Mouse (Mus musculus) stomach, embryonic 16.5 days (tissue): ENCODE data around the gene Tcte1. TPM values are rescaled to one million over a fixed set of nuclear protein-coding genes. Genes with fewer than 3 reads are reported as not detected.

Experiments used
- ATAC-seq: fragments of 200-750 bp; cut with Nextera tagmentation; 2 replicates; pipeline ENCODE4 v1.8.0; 2017; ENCODE audit warnings: moderate number of reproducible peaks, moderate TSS enrichment; ENCODE audit not compliant: insufficient read depth, low FRiP score
- H3K27ac ChIP-seq: fragments of 300-500 bp; sonication (generic); 2 replicates; pipeline ENCODE4 v1.5.1; 2014; ENCODE audit warnings: low read length
- H3K27me3 ChIP-seq: fragments of 300-500 bp; sonication (generic); 2 replicates; pipeline ENCODE4 v1.6.1; 2014; ENCODE audit warnings: low read length, control low read depth, mixed read lengths; ENCODE audit not compliant: control insufficient read depth, insufficient read depth
- H3K36me3 ChIP-seq: fragments of 300-500 bp; sonication (generic); 2 replicates; pipeline ENCODE4 v1.6.1; 2014; ENCODE audit warnings: low read length; ENCODE audit not compliant: control insufficient read depth, insufficient read depth
- H3K4me1 ChIP-seq: fragments of 300-500 bp; sonication (generic); 2 replicates; pipeline ENCODE4 v1.6.1; 2014; ENCODE audit warnings: low read length, control low read depth, mixed read lengths; ENCODE audit not compliant: control insufficient read depth, insufficient read depth
- H3K4me2 ChIP-seq: fragments of 300-500 bp; sonication (generic); 2 replicates; pipeline ENCODE4 v1.6.1; 2014; ENCODE audit warnings: low read depth, low read length, mixed read lengths
- H3K4me3 ChIP-seq: fragments of 300-500 bp; sonication (generic); replicated peaks from 2 replicates; pipeline ENCODE4 v1.5.1; 2014; ENCODE audit warnings: mild to moderate bottlenecking, low read length
- H3K9ac ChIP-seq: fragments of 300-500 bp; sonication (generic); 2 replicates; pipeline ENCODE4 v1.6.1; 2014; ENCODE audit warnings: low read length
- H3K9me3 ChIP-seq: fragments of 300-500 bp; sonication (generic); replicated peaks from 2 replicates; pipeline ENCODE4 v1.6.1; 2016; ENCODE audit warnings: low read length, control low read depth; ENCODE audit not compliant: control insufficient read depth
- WGBS: fragments of 180-500 bp; shearing (Covaris S2); extraction: QIAGEN DNeasy Blood & Tissue Kit; methylation state at CpG from one replicate; pipeline ENCODE4 v1.1.7; 2014; 5-methylcytosine and 5-hydroxymethylcytosine counted together
- polyA plus RNA-seq: library from polyadenylated mRNA; unstranded; fragments of >200 nt; fragmentation: Nextera tagmentation; extraction: Ambion mirVana; gene quantifications from 2 replicates; pipeline ENCODE4 v1.2.1, GENCODE M21; 2015

The Tcte1 gene
- polyA plus RNA-seq, 1 experiment from 2014 or later: 0.28 TPM

DNA sequence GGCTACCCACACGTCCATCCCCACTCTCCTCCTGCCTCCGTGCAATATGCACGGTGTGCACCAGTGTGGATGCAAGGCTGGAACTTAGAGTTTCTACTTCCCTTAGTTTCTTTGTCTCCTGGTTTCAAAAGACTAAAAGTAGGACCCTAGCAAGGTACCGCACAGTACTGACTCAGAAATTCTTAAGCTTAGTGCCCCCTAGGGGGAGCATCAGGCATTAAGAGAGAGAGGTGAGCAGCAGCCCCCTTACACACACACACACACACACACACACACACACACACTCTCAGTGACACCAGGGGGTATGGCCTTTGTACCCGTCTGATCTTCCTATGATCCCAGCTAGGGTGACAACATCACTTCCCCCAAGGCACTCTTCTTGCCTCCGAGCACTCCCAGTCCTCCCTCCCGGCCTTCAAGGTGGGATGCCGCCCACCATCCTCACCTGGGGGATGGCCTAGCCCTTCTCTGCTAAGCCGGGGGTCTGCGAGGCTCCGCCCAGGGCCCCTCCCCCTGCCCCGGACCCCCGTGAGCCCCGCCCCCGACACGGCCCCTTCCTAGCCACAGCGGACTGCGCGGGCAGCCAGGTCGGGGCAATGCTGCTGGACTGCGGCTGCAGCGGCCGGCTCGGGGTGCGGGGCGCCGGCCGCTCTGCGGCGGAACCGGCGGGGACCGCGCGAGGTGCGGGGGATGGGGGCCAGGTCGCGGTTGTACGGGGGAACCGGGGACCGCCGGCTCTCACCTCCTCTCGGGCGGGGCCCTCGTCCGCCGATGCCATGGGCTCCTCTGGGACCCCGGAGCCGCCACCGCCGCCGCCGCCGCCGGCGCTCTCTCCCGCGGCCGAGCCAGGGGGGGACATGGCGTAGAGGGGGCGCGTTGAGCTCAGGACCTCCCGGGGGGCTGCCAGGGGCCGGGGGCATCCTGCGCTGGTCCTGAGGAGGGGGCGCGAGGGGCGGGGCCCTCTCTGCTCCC is 25.6 kb downstream of the Tcte1 start:
- Histone ChIP-seq H3K4me1 (peaks cover 16% of the 10 kb centered on the region), H3K27me3 (peaks cover 50% of the 10 kb centered on the region), H3K4me2 (peak overlapping the region; percentile 98), H3K9me3 (no peaks in the 10 kb centered on the region), H3K27ac (no peak overlapping the region), H3K4me3 (peak overlapping the region; percentile 67), H3K36me3 (no peaks in the 10 kb centered on the region), H3K9ac (peak overlapping the region; percentile 80)
- peak; percentile 26; the same call in 1 of the 2 replicates for ATAC-seq
- 3% methylated on average over 64 of the region's 68 CpGs for WGBS

DNA sequence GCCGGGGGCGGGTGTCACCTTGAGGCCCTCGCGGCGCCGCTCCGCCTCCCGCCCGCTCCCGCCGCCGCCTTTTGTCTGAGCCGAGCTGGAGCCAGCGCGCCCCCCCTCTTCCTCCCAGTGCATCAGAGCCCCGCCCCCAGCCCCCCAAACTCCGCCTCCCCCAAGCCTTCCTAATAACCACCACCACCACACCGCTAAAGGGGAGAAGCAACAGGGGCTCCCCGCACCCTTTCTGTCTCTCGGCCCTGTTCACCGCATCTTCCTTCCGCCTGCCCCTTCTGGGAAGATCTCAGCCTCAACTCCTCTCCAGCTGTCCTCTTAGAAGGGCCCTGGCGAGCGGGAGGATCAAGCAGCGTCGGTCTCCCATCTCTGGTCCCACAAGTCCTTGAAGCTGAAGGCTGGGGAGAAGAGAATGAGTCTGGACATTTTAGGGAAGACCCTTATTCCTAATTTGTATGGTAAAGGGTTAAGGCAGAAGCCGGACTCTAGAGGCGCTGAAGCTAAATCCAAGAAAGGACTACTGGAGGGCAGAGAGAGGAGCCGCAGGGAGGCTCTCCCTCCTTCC is 26.5 kb downstream of the Tcte1 start, which contains the start of gene Tmem151b:
Gene Tmem151b, minus strand, starts transcription at position 61 of the 565 bp plus-strand sequence.
- ATAC-seq: peak; percentile 37; the same call in 1 of the 2 replicates
- Histone ChIP-seq H3K27ac (no peak within 1 kb of the TSS), H3K9me3 (no peaks in the 10 kb centered on the region), H3K4me1 (peaks cover 13% of the 10 kb centered on the region), H3K27me3 (peaks cover 42% of the 10 kb centered on the region), H3K4me2 (peak within 1 kb of the TSS; percentile 98), H3K4me3 (peak within 1 kb of the TSS; percentile 67), H3K36me3 (no peaks in the 10 kb centered on the region), H3K9ac (peak within 1 kb of the TSS; percentile 80)
- 2% methylated on average over 22 of the region's 29 CpGs for WGBS

DNA sequence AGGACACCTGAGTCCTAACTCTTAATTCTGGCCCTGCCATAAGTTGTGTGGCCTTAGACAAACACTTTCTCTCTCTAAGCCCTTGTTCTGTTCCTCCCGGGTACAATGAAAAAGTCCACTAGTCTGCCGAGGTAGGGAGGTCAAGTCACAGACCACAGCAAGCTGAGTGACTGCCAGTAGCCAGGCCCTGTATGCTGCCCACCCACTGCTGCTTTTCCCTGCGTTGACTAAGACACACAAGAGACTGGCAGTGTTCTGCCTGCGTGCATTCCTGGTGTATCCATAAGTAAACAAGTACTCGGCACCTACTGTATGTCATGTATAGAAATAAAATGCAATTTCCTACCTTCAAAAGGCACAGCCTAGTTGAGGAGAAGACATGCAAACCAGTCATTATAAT is 27.0 kb downstream of the Tcte1 start:
- Histone ChIP-seq H3K27me3 (peaks cover 36% of the 10 kb centered on the region), H3K4me3 (no peak overlapping the region), H3K4me2 (peak overlapping the region; percentile 98; the same call in 1 of the 2 replicates), H3K4me1 (peaks cover 9% of the 10 kb centered on the region), H3K9me3 (no peaks in the 10 kb centered on the region), H3K9ac (no peak overlapping the region), H3K27ac (no peak overlapping the region), H3K36me3 (no peaks in the 10 kb centered on the region)
- ATAC-seq: no peak
- 15% methylated on average over 5 of the region's 5 CpGs for WGBS

DNA sequence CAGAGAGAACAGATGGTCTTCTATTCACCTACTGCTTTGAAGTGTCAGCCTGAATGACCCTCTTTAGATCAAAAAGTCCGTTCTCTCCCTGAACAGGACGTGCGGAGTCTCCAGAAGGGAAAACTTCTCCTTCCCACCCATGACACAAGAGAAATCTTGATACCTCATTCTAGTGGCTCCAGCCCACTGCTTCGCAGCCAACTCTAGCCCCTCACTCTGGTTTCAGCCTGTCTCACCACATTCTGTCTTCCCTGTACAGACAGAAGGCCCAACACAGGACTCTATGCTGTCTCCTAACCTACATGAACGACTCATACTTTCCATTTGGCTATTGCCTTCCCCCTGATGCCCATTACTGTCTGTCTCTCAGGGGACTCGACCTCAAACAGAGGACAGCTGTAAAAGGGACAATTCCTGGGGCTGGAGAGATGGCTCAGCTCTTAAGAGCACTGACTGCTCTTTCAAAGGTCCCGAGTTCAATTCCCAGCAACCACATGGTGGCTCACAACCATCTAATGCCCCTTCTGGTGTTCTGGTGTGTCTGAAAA is 28.1 kb downstream of the Tcte1 start:
- Histone ChIP-seq H3K27ac (no peak overlapping the region), H3K4me1 (peaks cover 13% of the 10 kb centered on the region), H3K36me3 (no peaks in the 10 kb centered on the region), H3K4me3 (no peak overlapping the region), H3K4me2 (no peak overlapping the region), H3K9me3 (no peaks in the 10 kb centered on the region), H3K27me3 (peaks cover 26% of the 10 kb centered on the region), H3K9ac (no peak overlapping the region)
- WGBS: 58% methylated on average over 7 of the region's 7 CpGs
- ATAC-seq: no peak

DNA sequence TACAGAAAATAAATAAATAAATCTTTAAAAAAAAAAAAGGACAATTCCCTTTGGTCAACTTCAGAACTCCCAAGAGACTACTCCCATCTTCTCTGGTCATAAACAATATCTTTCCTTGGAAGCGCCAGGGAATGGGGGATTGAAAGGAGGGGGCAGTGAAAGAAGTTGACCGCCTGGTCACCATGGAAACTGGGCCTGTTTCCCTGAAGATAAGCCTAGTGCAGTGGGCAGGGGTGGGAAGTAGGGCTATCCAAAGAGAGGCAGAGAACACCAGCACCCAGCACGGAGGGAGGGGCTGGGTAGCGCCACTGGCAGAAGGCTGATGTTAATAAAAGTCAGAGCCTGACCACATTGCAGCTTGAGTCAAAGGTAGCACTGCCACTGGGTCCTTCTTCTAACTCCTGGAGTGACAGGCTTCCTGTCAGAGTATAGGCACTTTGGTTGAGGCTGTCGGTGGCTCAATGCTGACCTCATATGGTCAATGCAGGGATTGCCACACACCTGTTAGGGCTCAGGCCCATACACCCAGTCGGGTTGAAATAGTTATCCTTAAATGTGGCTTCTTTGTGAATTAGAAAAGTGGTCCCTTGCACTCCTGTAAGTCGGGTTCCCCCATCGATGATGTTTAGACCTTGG is 28.7 kb downstream of the Tcte1 start:
- Histone ChIP-seq H3K4me1 (peaks cover 13% of the 10 kb centered on the region), H3K9me3 (no peaks in the 10 kb centered on the region), H3K27ac (no peak overlapping the region), H3K27me3 (peaks cover 26% of the 10 kb centered on the region), H3K36me3 (no peaks in the 10 kb centered on the region), H3K4me2 (no peak overlapping the region), H3K9ac (no peak overlapping the region), H3K4me3 (no peak overlapping the region)
- 4% methylated on average over 8 of the region's 8 CpGs for WGBS
- 0 out of 2 replicates have a peak, but pooled peaks have one; percentile 24 for ATAC-seq

DNA sequence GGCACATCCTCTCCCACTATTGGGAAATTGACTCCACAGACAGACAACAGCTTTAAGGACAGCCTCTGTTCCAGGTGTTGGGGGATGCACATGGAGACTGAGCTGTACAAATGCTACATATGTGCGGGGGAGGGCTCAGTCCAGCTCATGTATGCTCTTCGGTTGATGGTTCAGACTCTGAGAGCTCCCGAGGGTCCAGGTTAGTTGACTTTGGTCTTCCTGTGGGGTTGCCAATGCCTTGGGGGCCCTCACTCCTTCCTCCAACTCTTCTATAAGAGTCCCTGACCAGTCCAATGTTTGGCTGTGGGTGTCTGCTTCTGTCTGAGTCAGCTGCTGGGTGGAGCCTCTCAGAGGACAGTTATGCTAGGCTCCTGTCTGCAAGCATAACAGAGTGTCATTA is 29.8 kb downstream of the Tcte1 start:
- 79% methylated on average over 3 of the region's 3 CpGs for WGBS
- H3K27ac ChIP-seq: no peak overlapping the region
- H3K36me3 ChIP-seq: no peaks in the 10 kb centered on the region
- H3K4me3 ChIP-seq: no peak overlapping the region
- peaks cover 17% of the 10 kb centered on the region for H3K27me3 ChIP-seq
- ATAC-seq: no peak
- H3K9me3 ChIP-seq: no peaks in the 10 kb centered on the region
- H3K4me2 ChIP-seq: no peak overlapping the region
- H3K9ac ChIP-seq: no peak overlapping the region
- peaks cover 13% of the 10 kb centered on the region for H3K4me1 ChIP-seq

DNA sequence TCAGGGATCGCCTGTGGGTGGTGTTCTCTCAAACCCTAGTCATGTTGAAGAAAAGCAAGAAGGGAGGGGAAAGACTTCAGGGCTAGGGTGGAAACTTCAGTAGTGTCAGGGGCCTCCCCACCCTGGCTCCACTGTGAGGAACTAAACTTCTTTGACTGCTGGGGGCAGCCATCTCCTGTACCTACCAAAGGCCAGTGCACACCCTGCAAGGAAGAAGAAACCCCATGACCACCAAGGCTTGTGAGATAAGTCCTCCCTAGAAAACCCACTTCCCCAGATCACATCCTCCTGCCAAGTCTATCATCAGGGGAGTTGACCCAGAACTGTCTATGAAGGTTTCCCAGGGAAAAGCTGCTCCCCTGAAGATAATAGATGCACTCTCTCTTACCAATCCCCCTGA is 31.2 kb downstream of the Tcte1 start:
- H3K36me3 ChIP-seq: no peaks in the 10 kb centered on the region
- 53% methylated on average over 1 of the region's 1 CpGs for WGBS
- no peak overlapping the region for H3K4me2 ChIP-seq
- no peak overlapping the region for H3K4me3 ChIP-seq
- no peaks in the 10 kb centered on the region for H3K9me3 ChIP-seq
- no peak overlapping the region for H3K27ac ChIP-seq
- ATAC-seq: no peak
- H3K9ac ChIP-seq: no peak overlapping the region
- H3K27me3 ChIP-seq: peaks cover 12% of the 10 kb centered on the region
- H3K4me1 ChIP-seq: peaks cover 13% of the 10 kb centered on the region

DNA sequence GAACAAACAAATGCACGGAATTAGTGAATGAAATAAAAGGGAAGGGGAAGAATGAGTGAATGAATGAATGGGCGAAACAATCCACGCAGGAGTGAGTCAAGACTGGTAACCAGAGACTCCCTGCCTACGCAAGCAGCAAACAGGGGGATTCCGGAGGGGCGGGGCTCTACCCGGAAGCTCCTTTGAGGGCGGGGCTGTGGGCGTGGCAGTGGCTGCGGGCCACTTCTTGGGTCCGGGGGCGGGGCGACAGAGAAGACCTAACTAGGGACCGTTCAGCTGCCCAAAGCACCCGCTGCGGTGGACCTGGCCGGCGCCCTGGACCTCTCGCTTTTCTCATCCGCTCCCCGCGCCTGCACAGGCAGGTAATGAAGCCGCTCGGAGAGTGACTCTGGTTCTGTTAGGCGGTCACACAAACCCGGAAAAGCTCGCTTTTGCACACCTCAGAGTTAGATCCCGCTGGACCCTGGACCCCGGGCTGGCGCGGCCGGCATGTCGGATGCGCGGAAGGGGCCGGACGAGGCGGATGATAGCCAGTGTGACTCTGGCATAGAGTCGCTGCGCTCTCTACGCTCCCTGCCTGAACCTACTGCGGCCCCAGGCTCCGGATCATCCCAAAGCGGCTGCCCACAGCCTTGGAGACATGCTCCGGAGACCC is 32.3 kb downstream of the Tcte1 start, which contains the start of gene Nfkbie:
Gene Nfkbie, plus strand, starts transcription at position 252 of the 655 bp plus-strand sequence.
- WGBS: under 1% methylated on average over 45 of the region's 45 CpGs
- Histone ChIP-seq H3K27me3 (peaks cover 9% of the 10 kb centered on the region), H3K4me1 (peaks cover 4% of the 10 kb centered on the region; the same call in 1 of the 2 replicates), H3K9ac (peak within 1 kb of the TSS; percentile 76), H3K9me3 (no peaks in the 10 kb centered on the region), H3K4me2 (peak within 1 kb of the TSS; percentile 97), H3K27ac (peak within 1 kb of the TSS; percentile 8; the same call in 1 of the 2 replicates), H3K4me3 (peak within 1 kb of the TSS; percentile 72), H3K36me3 (no peaks in the 10 kb centered on the region)
- ATAC-seq: peak; percentile 87
